Mouse (Mus musculus): ENCODE results near the gene Fam186b.

The Fam186b gene

DNA sequence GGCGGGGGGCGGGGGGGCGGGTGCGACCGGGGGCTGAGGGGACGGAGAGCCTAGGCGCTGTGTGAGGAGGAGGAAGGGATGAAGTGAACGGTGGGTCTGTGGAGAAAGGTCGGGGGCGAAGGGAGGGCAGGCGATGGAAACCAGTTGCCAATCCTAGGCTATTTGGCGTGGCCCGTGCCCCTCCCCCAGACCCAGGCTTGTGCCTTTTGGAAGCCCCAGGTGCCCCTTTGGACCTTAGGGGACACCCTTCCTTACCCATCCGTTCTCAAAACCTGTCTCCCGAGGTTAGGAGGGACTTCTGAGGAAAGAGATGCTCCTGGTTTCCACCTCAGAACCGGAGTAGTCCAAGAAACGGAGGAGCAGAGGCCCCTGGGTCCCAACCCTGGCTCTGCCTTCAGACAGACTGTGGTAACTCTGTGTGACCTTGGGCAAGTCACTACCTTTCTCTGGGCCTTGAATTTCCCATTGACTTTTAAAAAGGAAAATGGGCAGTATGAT, at the start of gene Fam186b:
Fam186b (minus strand) TSS at position 405 of the 498 bp plus-strand sequence.
- no peak for DNase-seq (ENCODE audit: low spot score)

DNA sequence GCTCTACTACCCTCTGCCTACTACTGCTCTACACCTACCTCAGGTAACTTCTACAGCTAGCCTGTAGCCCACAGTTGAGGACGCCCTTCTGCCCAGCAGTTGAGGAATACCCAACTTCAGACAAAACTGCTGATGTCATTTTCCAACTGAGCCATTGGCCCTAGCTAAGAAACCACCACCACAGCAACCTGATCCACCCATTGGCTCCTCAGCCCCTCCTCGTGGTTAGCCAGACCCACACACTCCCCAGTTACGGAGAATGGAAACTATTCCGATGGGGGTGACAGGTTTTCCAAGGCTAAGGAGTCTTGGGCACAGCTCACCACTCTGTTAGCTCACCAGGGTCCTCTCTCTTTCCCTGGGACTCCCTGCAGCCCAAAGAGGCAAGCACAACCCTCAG, 49.3 kb upstream of the Fam186b start:
- no peak for DNase-seq (ENCODE audit: low spot score)

DNA sequence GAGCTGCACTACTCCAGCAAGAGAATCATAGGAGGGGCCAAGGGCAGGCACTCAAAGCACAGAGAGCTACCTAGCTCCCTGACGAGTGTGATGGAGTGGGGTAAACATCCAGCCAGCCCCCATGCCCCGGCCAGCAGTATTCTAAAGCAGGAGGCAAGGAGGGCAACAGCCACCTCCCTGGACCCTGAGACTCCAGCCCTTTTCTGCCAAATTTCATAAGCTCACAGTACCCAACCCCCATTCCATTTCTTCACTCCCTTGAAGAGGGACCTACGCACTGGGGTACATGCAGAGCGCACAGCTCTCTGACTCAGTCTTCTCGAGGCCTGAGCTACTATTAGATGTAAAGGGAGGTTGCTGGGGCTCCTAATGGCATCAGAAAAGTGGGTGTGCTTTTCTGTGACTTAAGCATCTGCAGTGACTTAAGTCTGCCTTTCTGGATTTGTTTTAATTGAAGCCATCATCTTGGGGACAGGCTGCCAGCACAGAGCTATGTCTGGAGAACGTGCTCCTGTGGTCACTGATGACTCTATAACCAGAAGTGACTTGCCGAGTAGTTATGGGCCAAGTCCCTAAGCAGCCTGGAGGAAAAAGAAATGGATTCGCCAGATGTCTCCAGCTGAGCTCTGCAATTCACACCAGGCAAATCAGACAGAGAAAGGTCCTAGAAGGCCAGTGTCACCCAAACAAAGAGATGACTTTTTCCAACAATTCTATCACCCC, 48.6 kb upstream of the Fam186b start:
- DNase-seq (ENCODE audit: low spot score), result no peak

DNA sequence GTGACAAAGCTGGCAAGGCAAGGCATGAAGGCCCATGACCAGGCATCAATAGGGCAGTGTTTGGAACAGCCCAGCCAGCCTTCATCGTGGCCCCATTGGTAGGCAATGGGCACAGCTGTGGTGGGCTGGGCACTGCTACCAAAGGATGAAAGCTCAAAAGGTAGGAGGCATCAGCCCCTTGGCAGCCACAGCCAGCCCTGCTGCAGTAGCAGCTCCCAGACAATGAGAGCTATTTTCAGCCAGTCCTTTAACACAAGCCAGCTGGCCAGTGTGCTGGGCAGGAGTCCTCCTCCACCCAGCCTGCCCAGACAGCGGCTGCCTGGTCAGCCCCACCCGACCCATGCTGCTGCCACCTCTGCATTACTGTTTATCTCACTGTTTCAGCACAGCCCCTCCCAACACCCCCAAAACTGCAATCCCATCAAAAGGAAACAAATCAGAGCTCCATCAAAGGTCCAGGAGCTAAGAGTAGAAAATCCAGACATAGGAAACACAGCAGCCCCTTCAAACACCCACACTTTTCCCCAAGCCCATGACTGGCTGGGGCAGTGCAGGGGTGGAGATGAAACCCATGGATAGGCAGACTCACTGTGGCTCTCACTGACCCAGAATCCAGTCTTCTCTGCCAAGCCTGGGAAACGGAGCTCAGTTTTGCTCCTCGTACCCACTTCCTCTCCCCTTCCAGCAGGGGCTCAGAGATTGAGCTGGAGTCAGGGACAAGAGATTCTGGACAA, 47.9 kb upstream of the Fam186b start:
- no peak for DNase-seq (ENCODE audit: low spot score)

DNA sequence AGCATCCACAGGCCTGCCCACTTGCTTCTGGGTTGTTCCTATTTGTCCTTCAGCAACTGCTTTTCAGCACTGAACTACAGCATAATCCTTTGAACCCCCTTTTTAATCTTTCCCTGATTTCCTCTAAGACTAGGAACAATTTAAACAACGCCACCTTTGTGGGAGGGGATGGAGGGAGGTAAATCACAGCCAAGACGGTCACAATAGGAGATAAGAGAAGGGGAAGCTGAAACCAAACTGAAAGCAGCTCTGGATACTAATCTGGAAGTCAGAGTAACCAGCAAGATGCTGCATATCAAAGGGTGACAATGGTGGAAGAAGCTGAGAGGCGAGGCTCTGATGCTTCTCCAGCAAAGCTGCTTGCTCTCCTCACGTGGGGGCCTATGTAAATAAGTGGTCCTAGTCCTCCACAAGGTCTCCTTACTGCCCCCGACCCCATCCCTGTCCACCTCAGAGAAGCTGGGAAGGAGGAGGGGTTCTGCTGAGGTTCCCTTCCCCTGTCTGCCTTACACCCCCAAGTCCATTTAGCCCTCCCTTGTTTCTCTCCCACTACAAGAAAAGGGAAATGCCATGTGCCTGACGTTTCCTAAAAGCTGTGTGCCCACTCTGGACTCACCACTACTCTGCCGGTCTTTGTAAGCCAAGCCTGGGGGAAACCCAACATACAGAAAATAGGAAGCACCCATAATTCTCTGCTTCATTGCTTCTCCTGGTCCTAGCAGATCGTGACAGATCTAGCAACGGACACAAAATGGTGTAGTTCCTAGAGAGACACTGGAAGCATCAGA, 46.7 kb upstream of the Fam186b start:
- DNase-seq (ENCODE audit: low spot score), result no peak

DNA sequence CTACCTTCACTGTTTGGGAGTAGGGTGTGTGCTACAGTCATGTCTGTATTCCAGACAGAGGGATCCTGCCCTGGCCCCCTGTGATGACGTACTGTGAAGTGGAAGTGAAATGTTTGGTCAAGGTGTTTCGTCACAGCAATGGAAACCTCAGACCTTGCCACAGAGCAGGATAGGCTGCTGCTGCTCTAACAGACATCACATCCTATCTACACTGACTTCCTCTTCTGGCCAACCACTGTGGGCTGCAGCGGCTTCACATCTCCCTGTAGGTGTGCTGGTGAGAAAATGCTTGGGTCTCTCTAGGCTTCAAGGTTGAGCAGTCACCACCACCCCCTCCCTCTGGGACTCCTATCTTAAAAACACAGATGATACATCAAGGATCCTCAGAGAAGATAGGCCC, 45.4 kb upstream of the Fam186b start:
- no peak for DNase-seq (ENCODE audit: low spot score)

DNA sequence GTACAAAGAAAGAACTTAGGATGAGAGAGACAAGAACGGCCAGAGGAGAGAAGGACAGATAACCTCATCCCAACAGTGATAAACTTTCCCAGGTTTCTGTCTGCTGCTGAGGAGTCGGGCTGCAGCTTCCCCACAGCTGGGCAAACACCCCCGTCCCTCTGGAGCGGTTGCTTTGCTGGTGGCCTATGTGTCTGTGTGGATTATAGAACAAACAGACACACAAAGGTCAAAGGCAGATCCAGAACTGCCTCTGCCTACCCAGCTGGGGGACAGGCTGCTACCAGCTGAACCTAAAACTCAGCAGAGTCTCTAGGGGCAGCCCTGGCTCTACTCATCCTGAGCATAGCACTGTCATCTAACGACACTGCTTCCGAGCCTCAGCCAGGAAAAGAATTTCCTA, 44.0 kb upstream of the Fam186b start:
- DNase-seq (ENCODE audit: low spot score), result no peak

DNA sequence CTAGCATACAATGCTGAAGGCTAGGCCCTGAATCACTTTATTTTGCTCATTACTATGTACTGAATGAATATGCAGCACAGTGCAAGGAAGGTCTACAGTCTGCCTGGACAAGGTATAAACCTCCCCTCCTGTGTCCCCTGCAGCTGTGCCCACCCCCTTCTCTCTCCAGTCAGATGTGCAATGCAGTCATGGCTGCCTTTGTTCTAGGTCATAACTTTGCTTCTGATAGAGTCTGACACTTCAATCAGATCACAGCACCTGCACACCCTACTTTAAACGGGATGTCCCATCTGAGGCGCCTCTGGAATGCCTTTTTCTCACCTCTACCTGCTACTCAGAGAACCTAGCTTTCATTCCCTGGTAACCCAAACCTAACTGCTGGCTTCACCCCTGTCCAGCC, 43.2 kb upstream of the Fam186b start:
- DNase-seq (ENCODE audit: low spot score), result no peak

DNA sequence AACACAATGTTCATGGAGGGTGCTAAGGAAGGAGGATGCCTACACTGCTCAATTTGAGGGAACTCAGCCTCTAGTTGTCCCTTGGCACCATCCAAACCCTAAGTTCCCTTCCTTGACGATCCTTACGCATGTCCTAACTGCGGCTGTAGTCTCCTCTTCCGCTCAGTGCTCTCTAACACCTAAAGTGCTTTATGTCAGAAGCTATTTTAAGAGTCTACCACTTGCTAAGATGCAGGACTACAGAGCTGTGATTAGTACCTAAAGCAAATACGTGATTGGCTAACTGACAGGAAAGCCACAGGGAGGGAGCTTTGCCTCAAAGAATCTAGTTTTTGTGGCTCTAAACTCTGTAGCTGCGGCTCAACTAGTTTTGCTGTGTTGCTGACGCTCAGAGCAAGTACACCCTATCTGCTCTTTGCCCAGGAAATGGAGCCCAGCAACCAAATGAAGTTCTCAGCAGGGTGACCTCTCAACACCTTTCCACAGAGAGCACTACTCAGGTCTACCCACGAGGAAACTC, 40.2 kb upstream of the Fam186b start:
- DNase-seq (ENCODE audit: low spot score), result no peak

DNA sequence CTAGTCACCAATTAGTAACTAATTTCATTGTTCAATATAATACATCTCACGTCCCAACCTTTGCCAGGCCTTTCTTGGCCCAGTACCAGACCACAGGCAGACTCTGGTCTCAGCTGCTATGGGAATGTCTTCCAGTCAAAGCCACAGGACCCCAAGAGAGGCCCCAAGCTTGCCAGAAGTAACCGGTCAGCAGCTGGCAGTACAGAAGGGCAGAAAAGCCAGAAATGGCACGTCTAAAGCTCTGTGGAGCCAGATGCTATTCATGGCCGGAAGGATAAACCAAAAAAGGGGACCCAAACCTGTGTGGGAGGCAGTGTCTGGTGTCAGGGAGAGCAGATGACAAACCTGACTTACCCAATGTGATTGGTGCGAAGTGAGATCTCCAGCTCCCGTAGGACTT, 38.8 kb upstream of the Fam186b start:
- no peak for DNase-seq (ENCODE audit: low spot score)

DNA sequence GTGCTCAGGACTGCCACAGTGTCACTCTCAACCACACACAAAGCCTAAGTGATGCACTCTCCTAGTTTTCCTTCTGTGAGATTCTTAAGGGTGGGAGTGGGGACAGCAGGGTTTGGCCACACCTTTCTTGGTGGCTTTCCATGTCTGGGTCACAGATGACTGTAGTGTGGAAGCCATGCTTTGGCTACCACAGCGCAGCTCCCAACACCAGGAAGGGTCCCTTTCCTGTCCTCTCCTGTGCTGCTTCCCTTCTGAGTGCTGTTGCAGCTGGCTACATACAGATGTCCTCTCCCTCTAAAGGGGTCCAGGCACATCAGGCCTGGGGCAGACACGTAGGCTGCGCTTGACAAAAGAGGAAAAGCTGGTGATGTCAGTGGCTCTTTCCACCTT, 38.0 kb upstream of the Fam186b start:
- DNase-seq (ENCODE audit: low spot score), result no peak

DNA sequence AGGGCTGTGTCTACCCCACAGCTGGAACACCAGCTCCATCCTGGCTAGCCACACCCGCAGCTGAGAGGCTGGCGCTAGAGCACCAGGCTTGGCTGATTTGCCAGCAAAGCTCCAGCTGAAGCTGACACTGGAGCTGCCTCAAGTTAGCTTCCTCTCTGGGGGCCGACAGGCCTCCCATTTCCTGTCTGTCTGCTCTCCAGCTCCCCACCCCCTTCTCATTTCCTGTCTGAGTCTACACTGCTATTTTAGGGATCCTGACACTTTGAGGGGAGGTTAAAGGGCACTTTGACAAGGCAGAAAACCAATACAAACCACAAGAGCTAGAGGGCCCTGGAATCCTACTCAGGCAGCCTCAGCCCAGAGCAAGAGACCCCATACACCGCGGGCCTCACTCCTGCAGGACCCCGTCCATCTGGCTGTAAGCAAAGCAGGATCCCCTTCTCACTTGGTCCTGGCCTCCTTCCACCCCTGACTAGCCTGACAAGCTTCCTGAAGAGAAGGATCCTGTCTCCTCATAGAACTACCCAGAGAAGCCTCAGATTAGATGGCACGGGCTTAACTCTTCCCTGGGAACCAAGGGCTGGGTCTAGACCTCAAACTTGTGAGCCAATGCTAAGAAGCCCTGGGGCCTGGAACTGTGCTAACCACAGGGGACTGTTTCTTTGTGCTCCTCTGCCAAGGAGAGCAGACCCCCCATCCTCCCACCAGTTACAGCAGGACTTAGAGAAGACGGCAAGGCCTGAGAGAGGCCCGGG, 37.4 kb upstream of the Fam186b start:
- peak; percentile 66 for DNase-seq (ENCODE audit: low spot score)

DNA sequence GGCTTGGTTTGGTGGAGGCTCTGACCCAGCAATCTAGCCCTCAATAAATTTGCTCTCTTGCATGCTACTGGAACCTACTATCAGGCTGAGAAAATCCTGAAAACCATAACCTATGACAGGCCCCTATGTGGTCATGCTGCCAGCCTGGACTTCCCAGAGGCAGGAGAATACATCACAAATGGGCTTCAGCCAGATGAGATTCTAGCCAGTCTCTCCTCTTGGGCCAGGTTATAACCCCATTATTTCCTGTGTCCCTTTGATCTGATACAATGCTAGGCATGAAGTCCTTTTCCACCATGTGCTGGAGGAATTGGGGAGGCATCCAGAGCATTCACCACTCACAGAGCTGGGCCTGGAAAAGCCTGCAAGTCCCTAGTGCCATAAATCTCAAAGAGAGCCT, 36.4 kb upstream of the Fam186b start:
- DNase-seq (ENCODE audit: low spot score), result no peak

DNA sequence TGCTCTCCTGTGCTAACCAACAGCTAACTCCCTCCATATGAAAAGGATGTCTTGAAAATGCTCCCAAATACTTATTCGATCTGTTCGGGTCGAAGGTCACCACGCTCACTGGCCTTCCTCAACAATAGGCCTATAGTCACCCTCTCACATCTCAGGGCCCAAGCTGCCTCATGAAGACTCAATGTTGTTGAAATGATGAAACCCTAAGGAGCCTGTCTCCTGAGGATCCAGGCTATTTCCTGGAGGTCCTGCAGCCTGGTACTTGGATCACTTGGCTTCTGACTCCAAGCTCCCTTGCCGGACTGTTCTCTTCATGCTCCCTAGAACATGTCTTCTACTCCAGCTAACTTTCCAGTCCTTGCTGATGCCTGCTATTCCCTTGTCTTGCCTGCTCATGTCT, 35.7 kb upstream of the Fam186b start:
- DNase-seq (ENCODE audit: low spot score), result no peak

DNA sequence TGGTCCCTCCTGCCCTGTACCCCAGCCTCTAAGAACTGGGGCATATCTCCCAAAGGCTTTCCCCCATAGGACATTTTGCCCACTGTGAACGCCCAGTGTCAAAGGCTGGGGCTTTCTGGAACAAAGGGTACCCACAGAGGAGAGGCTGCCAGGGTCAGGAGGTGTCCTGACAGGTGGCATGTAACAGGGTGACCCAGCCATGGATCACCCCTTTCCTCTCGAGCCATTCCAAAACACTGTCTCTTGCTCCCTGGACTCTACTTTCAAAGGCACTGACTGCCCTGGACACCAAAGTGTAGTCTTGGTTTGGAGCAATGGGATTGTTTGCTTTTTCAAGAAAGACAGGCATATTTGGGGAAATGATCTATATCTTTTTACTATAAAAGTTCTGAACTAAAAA, 34.6 kb upstream of the Fam186b start:
- no peak for DNase-seq (ENCODE audit: low spot score)

DNA sequence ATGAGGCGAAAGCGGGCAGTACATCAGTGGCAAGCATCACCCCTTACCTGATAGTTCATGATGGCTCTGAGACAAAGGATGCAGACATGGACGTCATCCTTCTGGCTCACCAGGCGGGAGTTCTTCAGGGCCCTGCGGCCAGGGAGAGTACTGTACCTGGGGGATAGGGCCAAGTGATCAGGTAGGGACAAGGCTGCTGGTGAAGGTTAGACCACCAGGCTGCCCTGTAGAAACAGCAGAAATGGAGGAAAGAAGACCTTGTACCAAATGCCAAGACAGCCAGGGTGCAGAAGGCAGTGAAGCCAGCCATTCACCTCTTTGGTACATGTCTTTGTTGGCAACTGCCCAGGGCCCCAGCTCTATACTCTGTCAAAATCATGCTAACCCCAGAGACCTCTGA, 32.3 kb upstream of the Fam186b start:
- no peak for DNase-seq (ENCODE audit: low spot score)

DNA sequence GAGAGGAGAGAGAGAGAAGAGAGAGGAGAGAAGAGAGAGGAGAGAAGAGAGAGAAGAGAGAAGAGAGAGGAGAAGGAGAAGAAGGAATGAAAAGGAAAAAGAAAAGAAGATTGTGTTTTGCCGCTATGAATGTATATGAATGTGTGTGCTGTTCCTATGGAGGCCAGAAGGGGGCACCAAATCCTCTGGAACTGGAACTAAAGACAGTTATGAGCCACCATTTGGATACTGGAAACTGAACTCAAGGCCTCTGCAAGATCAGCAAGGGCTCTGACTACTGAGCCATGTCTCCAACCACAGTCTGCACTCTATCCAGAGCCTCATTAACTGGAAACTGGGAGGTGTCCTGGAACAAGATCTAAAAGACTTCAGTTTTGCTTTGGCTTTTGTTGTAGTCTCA, 31.3 kb upstream of the Fam186b start:
- no peak for DNase-seq (ENCODE audit: low spot score)

DNA sequence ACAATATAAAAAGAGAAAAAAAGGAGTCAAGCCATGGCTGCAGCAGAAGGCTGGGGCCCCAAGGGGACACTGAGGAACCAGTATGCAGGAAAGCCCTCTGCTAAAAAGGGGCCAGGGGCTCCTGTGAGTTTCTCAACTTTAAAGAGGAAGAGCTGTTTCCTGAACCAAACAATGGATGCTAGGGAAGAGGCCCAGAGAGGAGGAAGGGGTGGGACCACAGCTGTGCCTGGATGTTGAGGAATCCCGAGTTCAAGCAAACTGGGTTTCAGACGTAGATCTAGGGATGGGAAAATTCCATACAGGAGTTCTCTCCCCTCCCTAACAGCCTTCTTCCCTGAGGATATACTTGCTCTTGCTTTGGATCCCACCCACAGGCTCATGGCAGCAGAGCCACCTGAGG, 30.7 kb upstream of the Fam186b start:
- DNase-seq (ENCODE audit: low spot score), result no peak

DNA sequence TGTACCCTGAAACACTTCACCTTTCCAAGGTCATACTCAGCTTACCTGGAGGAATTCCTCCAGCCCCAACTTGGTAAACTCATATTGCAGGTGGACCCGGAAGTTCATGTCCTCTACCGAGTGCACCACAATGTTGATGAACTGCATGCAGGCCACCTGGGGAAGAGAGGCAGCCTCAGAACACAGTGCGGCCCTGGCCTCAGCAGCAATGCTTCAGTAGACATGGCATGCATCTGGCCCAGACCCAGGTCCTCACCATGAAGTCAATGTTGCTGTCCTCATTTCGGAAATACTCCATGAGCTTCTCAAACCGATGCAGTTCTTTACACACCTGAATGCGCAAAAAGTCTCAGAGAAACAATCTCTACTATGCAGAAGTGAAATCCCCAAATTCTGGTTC, 29.9 kb upstream of the Fam186b start:
- no peak for DNase-seq (ENCODE audit: low spot score)

DNA sequence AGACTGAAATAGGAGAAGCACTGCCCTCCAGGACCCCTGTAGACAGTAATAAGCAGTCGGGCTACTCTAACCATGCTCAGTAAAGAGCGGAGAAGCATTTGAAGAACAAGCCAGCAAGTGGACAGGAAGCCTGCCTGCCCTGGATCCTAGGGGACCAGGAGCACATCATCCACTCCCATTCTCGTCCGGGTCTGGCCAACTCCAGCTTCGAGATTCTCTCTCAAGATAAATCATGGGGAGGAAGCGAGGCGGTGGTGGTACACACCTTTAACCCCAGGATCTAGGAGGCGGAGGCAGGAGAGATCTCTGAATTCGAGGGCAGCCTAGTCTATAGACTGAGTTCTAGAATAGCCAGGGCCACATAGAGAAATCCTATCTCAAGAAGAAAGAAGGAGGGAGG, 28.5 kb upstream of the Fam186b start:
- no peak for DNase-seq (ENCODE audit: low spot score)

DNA sequence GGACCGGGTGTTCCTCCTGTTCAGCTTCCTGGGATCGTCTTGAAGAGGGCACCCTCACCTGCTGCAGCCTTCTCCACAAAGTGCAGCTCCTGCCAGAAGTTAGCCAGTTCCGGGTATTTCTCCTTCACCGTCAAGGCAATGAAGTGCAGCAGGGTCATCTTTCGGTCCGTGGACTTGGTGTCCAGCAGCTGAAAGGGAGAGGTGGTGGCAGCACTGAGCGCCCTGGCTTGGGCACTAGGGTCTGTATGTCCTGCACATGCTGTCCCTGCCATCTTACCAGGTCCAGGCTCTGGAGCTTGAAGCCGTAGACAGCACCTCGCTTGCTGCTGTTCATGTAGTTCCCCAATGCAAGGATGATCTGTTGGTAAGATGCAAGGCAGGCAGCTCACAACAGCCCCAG, 25.3 kb upstream of the Fam186b start:
- no peak for DNase-seq (ENCODE audit: low spot score)

DNA sequence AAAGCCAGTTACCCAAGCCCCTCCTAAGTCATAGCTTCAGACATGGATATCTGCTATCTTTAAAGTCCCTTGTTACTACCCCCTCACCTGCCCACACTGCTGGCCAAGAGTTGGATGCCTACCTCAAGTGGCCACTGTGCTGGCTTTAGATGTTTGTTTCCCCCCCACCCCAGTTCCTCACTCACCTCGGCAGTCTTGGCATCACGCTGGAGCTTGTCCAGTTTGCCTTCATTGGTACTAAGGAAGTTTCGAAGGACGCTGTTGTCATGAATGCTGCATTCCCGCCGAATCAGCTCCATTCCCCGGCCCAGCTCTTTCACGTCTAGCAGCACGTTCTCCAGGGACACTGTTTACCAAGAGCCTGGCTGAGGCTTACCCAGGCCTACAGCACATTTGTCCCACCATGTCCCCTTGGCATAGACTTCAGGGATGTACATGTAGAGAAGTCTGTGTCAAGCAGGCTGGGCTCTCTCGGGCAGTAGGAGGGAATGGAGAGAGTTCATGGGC, 24.5 kb upstream of the Fam186b start:
- no peak for DNase-seq (ENCODE audit: low spot score)

Data from layer of hippocampus, adult 9-10 months (tissue).